Mouse (Mus musculus): ENCODE results near the gene Zbtb20.

DNA sequence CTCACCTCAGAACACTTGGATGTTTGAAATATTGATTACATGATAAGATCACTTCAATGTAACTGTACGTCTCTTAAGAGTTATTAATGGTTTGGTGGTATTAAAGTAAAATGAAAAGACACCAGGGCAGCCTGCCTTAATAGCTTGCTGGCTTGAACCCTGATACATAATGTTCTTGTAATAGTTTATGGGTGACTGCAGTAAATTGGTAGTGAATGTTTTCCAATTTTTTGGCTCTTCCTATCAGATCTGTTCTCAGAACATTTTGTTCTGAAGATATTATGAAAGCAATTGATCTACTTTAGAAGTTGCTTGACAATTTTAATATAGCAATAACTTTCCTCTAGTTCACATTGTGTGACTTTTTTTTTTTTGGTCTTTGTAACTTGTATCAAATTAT is 123.2 kb downstream of the Zbtb20 start:
- TF ChIP-seq CTCF (IDR thresholded peaks at IDR 0.05; ENCODE audit: low read depth, low read length), result no peak
- no peak for TF ChIP-seq GATA1 (IDR thresholded peaks at IDR 0.05; ENCODE audit: borderline replicate concordance, low read length)
- TF ChIP-seq TAL1 (conservative IDR thresholded peaks at IDR 0.05; ENCODE audit: low read depth, low read length), result no peak

Measured in G1E (cell line).